Mouse (Mus musculus): Measurements from ENCODE around the gene Sqstm1. TPM values are rescaled to one million over a fixed set of nuclear protein-coding genes. Genes with fewer than 3 reads are reported as not detected.

Gene Sqstm1
- total RNA-seq, 2 experiments from 2014 or later: 302 to 324 TPM

DNA sequence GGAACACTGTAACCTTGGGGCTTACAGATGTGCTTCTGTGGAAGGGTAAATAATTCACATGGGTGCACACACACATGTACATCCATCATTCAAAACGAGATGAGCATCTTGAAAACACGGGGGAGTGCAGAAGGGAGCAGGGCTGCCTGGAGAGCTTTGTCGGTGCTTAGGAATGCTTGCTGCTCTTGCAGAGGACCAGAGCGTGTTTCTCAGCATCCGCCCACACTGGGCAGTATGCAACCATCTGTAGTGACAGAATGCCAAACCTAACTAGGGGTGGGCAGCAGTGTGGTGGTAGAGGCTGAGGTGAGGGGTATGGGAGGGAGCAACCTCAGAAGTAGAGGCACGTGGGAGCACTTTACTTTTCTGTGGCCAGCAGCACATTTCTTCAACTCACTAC, 33.5 kb downstream of the Sqstm1 start:
- DNase-seq (ENCODE audit: low spot score in 2 of 2): no peak

DNA sequence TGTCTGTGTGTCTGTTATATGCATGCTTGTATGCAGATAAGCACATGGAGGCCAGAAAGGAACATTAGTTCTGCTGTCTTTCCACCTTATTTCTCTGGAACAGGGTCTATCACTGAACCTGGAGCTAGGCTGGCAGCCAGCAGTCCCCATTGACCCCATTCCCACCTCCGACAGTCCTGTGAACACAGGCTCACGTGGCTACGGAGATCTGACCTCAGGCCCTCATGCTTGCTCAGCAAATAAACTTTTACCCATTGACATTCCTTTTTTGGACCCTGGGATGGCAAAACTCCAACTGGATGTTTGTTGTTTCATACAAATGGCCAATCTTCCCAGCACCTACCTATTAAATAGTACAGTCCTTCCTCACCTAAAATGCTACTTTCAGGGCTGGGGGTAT, 34.3 kb downstream of the Sqstm1 start:
- DNase-seq (ENCODE audit: low spot score in 2 of 2): no peak

DNA sequence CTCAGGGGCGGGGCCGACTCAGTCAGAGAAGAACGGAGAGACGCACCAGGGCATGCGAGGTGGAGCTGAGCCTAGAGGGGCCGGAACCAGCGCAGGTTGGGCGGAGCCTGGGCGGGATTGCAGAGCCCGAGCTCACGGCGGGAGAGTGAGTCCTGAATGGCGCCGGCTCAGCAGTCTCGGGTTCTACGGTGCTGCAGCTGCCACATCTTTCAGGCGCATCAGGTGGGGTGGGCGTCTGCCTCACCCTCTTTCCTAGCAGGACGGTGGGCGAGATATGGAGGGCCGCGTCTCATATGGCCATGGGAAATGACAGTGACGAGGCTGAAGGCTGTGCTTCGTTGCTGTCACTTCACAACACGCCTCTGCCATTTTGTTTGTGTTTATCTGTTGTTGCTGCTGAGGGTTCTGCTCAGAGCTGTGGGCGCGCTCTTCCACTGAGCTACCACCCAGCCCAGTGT, 35.9 kb downstream of the Sqstm1 start:
- DNase-seq (ENCODE audit: low spot score in 2 of 2): peak; percentile 97

DNA sequence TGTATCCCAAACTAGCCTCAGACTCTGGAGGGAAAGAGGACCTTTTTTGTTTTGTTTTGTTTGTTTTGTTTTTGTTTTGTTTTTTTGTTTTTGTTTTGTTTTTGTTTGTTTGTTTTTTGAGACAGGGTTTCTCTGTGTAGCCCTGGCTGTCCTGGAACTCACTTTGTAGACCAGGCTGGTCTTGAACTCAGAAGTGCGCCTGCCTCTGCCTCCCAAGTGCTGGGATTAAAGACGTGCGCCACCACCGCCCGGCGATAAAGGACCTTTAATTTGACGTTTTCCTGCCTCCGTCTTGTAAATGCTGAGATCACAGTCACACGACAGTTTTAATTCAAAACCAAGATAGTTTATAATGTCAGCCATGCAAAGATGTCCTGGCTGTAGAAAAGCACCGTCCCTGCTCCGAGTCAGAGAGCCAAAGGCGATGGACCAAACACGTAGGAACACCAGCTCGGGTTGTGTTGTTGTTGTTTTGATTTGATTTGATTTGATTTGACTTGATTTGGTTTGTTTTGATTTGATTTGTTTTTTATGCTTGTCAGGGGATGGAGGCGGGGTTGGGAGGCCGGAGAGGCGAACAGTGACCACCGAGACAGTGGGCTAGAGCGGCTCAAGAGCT, 36.4 kb downstream of the Sqstm1 start, which contains the start of gene Mrnip:
Mrnip (plus strand) TSS at position 334 of the 619 bp plus-strand sequence.
- peak in 1 of 2 experiments; percentile 40 for DNase-seq (ENCODE audit: low spot score in 2 of 2)

DNA sequence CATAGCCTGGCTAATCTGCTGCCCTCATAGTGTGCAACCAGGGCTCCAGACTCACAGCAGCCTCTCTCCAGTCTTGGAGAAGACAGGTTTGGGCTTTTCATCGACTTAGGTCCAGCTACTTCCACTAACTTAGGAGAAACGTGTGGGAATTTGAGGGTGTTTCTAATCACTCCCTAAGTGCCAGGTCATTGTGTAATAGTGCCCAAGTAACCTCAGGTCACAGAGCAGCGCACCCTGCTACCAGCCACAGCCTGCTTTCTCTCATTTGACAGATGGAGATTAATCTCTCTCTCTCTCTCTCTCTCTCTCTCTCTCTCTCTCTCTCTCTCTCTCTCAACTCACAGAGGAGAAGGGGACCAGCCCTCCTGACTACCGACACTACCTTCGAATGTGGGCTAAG, 42.3 kb downstream of the Sqstm1 start:
- DNase-seq (ENCODE audit: low spot score in 2 of 2): no peak

DNA sequence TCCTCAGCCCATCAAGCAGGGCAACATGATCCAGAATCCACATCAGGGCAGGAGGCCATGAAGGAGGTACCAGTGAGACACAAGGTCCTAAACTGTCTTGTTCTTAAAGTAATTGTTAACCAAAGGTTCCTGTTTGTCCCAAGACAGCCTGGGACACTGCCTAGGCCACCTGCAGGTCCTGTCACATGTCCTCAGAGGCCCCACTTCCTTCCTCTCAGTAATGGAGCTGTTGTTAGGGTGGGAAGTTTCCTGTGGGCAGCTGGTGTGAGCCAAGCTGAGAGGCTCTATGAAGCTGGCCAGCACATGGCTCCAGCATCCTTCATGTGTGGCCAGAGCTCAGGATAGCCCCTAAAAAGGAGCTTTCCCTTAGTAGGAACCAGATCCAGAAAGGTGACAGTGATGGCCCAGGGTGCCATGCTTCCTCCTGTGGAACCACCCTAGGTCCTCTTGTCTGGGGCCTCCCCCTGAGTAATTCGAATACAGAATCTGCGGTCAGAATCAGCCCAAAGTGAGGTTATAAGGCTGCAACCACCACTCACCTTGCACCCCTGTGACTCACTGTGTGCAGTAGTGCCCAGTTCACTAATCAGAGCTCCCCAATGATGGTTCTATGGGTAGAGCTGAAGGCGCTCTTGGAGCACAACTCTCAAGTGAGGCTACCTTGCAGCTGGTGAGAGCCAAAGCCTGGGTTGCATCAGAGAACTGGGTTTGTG, 48.1 kb downstream of the Sqstm1 start:
- no peak for DNase-seq (ENCODE audit: low spot score in 2 of 2)

DNA sequence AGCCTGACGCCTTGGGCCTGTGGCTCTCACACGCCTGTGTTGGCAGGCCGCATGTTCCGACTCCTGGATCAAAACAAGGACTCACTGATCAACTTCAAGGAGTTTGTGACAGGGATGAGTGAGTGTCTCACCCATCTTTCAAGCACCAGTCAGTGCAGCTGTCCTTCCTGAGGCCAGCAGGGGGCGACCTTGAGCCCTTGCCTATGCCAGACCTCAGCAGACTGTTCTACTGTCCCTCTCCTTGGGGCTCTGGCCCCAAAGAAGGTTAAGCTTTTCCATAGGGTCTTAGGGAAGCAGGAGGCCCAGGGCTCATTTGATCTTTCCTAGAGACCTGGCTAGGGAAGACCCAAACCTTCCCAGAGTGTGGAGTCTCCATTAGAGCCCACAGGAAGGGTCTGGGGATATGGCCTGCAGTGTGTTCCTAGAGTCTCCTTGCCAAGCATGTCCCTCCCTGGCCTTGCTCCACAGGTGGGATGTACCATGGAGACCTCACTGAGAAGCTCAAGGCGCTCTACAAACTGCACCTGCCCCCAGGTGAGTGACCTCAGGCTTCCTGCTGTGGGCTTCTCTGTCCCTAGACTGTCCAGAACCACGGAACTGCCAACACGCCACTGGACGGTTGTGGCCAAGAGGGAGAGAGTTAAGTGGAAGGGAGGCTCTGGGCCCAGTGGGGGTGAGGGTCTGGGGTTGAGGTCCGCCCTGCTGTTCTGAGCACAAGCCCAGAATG, 48.9 kb downstream of the Sqstm1 start:
- peak; percentile 51 to 71 for DNase-seq (ENCODE audit: low spot score in 2 of 2)

DNA sequence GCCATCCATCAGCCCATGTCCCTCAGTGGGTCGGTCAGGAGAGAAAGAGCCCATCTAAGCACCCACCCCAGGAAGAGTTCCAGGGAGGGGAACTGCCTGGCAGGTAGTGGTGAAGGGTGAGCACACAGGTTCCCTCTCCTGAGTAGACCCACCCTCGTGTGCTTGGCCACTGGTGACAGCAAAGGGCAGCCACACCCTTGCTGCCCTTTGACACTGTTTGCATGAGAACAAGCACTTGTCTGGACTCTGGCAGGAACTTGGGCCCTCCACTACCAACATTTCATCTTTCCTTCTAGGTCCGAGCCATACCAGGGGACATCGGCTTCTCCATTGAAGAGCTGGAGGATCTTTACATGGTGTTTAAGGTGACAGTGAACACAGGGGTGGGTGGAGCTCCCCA, 51.3 kb downstream of the Sqstm1 start:
- DNase-seq (ENCODE audit: low spot score in 2 of 2): no peak

DNA sequence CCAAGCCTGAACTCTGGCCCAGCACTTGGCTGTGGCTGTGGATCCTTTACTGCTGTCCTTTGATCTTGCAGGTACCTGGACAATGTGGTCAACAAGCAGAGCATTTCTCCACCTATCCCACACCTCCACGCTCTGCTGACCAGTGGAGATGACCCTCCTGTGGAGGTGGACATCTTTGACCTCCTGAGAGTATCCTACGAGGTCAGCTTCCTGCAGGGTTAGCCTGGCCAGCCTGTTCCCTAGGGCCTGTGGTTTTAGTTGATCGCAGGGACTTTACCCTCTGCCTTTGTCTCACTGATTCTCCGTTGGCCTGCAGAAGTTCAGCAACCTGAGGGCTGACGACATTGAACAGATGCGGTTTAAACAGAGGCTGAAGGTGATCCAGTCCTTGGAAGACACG, 52.3 kb downstream of the Sqstm1 start:
- no peak for DNase-seq (ENCODE audit: low spot score in 2 of 2)

DNA sequence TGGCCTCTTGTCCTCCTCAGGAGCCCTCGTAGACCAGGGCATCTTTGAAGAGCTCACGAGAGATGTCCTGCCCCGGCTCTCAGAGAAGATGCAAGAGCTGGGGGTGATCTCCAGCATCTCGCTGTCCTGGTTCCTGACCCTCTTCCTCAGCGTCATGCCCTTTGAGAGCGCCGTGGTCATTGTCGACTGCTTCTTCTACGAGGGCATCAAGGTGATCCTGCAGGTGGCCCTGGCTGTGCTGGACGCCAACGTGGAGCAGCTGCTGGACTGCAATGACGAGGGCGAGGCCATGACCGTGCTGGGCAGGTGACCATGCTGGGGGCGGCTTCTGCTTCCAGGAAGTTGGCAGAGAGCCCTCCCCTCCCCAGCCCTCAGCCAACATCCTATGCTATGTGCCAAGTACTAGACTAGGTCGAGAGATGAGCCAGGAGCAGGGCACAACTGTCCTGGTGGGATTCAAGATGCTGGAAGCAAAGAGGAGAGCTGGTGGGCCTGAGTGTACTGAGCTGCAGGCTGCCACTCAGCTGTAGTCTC, 53.8 kb downstream of the Sqstm1 start:
- DNase-seq (ENCODE audit: low spot score in 2 of 2): no peak

DNA sequence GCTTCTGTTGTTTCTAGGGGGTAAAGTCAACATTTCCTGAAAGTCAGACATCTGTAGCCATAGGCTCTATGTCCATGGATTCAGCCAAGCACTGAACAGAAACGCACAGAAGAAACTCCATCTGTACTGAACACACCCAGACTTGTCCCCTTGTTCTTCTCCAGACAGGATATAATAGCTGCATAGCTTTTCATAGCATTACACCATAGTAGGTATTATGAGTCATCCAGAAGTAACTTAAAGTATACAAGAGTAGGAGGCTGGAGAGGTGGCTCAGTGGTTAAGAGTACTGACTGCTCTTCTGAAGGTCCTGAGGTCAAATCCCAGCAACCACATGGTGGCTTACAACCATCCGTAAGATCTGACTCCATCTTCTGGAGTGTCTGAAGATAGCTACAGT, 54.8 kb downstream of the Sqstm1 start:
- DNase-seq (ENCODE audit: low spot score in 2 of 2): no peak

DNA sequence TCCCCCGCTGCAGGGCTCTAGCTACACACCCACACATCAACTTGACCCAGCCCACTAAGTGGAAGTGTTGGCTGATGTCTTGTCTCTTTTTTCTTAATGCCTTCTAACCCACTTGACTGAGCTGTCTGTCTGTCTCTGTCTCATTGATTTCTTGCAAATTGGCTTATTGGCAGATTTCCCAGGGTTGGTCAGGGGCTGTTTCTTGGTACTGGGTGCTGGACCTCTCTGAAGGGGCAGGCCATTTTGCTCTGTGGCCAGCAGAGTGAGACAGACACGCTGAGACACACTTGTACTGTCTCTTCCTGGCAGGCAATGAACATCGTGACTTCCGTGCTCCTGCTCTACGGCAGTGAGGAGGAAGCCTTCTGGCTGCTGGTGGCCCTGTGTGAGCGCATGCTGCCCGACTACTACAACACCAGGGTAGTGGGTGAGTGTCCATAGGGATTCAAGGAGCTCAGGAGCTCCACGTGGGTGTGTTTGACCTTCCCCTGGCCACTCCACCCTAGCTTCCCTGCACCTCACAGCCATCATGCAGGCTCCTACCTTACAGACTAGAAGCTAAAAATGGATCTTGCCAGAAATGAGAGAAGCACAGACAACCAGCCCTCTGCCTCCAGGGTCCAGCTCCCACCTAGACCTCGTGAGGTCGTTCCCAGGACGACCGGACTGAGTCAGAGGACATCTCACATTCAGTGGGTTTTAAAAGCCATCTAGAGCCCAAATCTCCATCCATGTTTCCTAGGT, 55.7 kb downstream of the Sqstm1 start:
- DNase-seq (ENCODE audit: low spot score in 2 of 2): no peak

DNA sequence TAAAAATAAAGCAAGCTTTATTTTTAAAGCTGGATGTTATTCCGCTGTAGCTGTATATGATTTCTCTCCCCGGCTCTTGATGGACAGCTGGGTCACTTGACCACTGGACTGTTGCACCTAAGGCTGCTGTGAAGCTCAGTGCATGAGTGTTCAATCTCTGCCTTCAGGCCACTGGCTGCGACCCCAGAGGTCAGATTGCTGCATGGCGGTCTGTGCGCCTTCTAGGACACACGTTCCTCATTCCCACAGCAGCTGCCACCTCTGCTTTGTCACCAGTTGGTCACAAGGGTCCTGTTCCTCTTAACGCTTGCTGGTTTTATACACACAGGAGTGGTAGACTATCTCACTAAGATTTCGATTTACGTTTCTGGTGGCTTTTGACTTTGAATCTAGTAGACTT, 56.5 kb downstream of the Sqstm1 start:
- no peak for DNase-seq (ENCODE audit: low spot score in 2 of 2)

DNA sequence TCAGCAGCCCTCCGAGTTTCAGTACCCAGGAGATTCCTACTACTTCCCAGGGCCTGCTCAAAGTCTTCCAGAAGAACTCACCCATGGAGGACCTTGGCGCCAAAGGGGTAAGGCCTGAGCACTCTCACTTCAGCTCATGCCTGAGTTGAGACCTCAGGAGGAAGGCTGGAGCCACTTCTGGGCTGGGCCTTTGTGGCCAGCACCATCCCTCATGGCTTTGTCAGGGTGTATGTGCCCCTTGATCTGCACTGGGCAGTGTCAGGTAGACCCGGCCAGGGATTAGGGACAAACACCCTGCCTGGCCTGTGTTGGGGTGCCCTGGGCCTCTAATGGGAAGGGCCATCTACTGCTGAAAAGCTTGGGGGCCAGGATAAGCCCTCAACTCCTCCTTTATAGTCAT, 59.3 kb downstream of the Sqstm1 start:
- no peak for DNase-seq (ENCODE audit: low spot score in 2 of 2)

DNA sequence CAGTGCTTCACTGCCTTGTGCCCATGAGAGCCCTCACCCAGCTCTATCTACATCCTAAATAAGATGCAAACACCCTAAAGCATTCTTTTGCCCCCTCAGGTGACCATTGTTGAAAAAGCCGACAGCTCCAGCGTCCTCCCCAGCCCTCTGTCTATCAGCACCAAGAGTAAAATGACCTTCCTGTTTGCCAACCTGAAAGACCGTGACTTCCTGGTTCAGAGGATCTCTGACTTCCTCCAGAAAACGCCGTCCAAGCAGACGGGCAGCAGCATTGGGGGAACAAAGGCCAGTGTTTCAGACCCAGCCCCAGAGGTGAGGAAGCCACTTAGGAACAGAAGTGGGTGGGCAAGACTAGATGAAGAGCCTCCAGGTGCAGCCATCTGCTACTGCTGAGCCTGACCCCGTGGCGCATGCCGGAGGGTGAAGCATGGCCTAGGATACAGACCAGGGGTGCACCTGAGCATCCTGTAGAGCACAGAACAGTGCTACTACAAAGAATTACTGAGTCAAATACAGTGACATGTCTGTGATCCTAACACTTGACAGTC, 61.0 kb downstream of the Sqstm1 start:
- DNase-seq (ENCODE audit: low spot score in 2 of 2): no peak

Small RNA genes lying within 50 kb of the gene (microRNA-seq; reads per million reads assigned to microRNA genes)
- gene Mir6919: 2.2 to 3.9 reads per million in 2 experiments

Other genes starting within 250 kb of the Sqstm1 start
- 10 to 100 TPM; 84.5 to 87.4 TPM for gene Rnf130, start 185.5 kb downstream of the Sqstm1 start, total RNA-seq (2021)
- 10 to 100 TPM; 74.0 to 76.4 TPM for gene Tbc1d9b, start 79.4 kb downstream of the Sqstm1 start, total RNA-seq (2021)
- gene Mrnip, start 36.4 kb downstream of the Sqstm1 start, total RNA-seq (2021): 10 to 100 TPM; 20.5 to 21.3 TPM
- 100 to 1,000 TPM; 201 to 243 TPM for gene Mgat4b, start 63 bp upstream of the Sqstm1 start, total RNA-seq (2021)
- gene Ltc4s, start 27.8 kb upstream of the Sqstm1 start, total RNA-seq (2021): 10 to 100 TPM in 1 of 2 experiments, 1 to 10 TPM in 1; 9.9 to 15.5 TPM
- 10 to 100 TPM in 1 of 2 experiments, 1 to 10 TPM in 1; 9.5 to 10.1 TPM for gene Maml1, start 81.5 kb upstream of the Sqstm1 start, total RNA-seq (2021)
- gene Canx, start 114.8 kb upstream of the Sqstm1 start, total RNA-seq (2021): 100 to 1,000 TPM; 413 to 414 TPM
- not detected for gene Cby3, start 143.6 kb upstream of the Sqstm1 start, total RNA-seq (2021)
- 100 to 1,000 TPM; 321 to 338 TPM for gene Hnrnph1, start 166.2 kb upstream of the Sqstm1 start, total RNA-seq (2021)
- gene Rufy1, start 220.3 kb upstream of the Sqstm1 start, total RNA-seq (2021): 10 to 100 TPM; 21.8 to 23.6 TPM

All from layer of hippocampus, postnatal 10 days (tissue).